Mouse (Mus musculus): ENCODE measurements around the gene Gpr107. TPM values are rescaled to one million over a fixed set of nuclear protein-coding genes. Genes with fewer than 3 reads are reported as not detected.

Gpr107 gene
- total and polyA plus RNA-seq, 2 experiments from 2014 or later: 31.9 to 49.3 TPM

DNA sequence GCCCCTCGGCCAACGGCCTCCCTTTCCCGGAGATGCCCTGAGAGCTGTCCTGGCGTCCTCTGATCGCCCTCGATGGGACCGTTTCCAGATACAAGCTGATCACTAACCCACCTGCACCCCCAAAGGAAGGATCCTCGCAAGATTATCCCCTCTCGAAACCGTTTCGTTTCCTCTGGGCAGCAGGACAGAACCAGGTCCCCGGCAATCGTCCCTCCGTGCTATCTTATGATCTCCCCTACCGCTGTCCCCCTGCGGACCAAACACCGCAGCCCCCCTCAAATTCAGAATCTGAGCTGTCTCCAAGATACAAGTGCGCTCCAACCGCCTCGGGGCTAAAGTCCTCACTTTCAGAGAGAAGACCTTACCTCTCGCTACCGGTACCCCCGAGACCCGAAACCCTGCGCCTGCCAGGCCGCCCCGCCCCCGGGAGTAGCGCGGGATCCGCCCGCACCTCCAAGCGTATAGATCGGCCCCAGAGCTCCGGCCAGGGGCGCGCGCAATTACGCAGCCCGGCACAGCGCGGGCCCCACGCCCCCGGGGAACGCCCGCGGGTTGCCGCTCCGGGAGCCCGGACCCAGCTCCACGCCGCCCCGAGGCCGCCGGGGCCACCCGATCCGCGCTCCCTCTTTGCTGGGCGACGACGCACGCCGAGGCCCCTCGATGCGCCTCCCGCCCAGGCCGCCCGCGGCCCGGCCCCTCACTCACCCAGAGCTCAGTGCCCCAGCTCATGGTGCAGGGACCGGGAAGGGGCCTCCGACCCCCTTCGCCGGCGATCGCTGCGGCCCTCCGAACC is 10.8 kb upstream of the Gpr107 start:
- ATAC-seq (peak; percentile 61), DNase-seq (ENCODE audit: low spot score) (peak; percentile 56)
- Histone ChIP-seq H3K9me3 (ENCODE audit: low read length) (no peaks in the 10 kb centered on the region), H3K4me3 (ENCODE audit: low read length) (peak overlapping the region; percentile 96), H3K27me3 (ENCODE audit: insufficient read depth, low read length) (no peaks in the 10 kb centered on the region), H3K27ac (peak overlapping the region; percentile 93), H3K4me2 (ENCODE audit: low read depth, low read length) (peak overlapping the region; percentile 70), H3K9ac (replicated peaks; ENCODE audit: low read length) (peak overlapping the region; percentile 96), H3K36me3 (ENCODE audit: insufficient read depth, low read length) (no peaks in the 10 kb centered on the region), H3K4me1 (ENCODE audit: insufficient read depth, low read length) (peaks cover 9% of the 10 kb centered on the region)
- WGBS: 1% methylated on average over 75 of the region's 78 CpGs
- TF ChIP-seq CTCF (IDR thresholded peaks at IDR 0.05; ENCODE audit: low read depth): no peak

- Histone ChIP-seq H3K9ac (replicated peaks; ENCODE audit: low read length) (peak within 1 kb of the TSS; percentile 96), H3K4me3 (ENCODE audit: low read length) (peak within 1 kb of the TSS; percentile 96), H3K4me2 (ENCODE audit: low read depth, low read length) (peak within 1 kb of the TSS; percentile 70), H3K4me1 (ENCODE audit: insufficient read depth, low read length) (peaks cover 9% of the 10 kb centered on the region), H3K27ac (peak within 1 kb of the TSS; percentile 93), H3K9me3 (ENCODE audit: low read length) (no peaks in the 10 kb centered on the region), H3K27me3 (ENCODE audit: insufficient read depth, low read length) (no peaks in the 10 kb centered on the region), H3K36me3 (ENCODE audit: insufficient read depth, low read length) (no peaks in the 10 kb centered on the region)
- TF ChIP-seq CTCF (IDR thresholded peaks at IDR 0.05; ENCODE audit: low read depth): peak; percentile 51
- ATAC-seq: peak; percentile 94
- under 1% methylated on average over 59 of the region's 59 CpGs for WGBS
- peak; percentile 92 for DNase-seq (ENCODE audit: low spot score)
These were observed 10.2 kb upstream of the Gpr107 start, which contains the start of gene Fnbp1 for GRCm38 (mm10) chr2:31141867-31142454. Fnbp1 (minus strand) TSS chr2:31142008.

- peak overlapping the region; percentile 96; the same call in 1 of the 2 replicates for H3K9ac ChIP-seq (replicated peaks; ENCODE audit: low read length)
- no peaks in the 10 kb centered on the region for H3K9me3 ChIP-seq (ENCODE audit: low read length)
- peak overlapping the region; percentile 70 for H3K4me2 ChIP-seq (ENCODE audit: low read depth, low read length)
- ATAC-seq (no peak), DNase-seq (ENCODE audit: low spot score) (no peak)
- TF ChIP-seq CTCF (IDR thresholded peaks at IDR 0.05; ENCODE audit: low read depth): 0 out of 2 replicates have a peak, but pooled peaks have one; percentile 30
- H3K36me3 ChIP-seq (ENCODE audit: insufficient read depth, low read length): no peaks in the 10 kb centered on the region
- H3K27me3 ChIP-seq (ENCODE audit: insufficient read depth, low read length): no peaks in the 10 kb centered on the region
- 30% methylated on average over 3 of the region's 3 CpGs for WGBS
- H3K4me3 ChIP-seq (ENCODE audit: low read length): peak overlapping the region; percentile 96
- peak overlapping the region; percentile 93; the same call in 1 of the 2 replicates for H3K27ac ChIP-seq
- peaks cover 9% of the 10 kb centered on the region for H3K4me1 ChIP-seq (ENCODE audit: insufficient read depth, low read length)
These were observed 9.6 kb upstream of the Gpr107 start for GRCm38 (mm10) chr2:31142505-31142904.

GRCm38 (mm10) chr2:31143326-31143725 is 8.8 kb upstream of the Gpr107 start:
- no peak overlapping the region for H3K4me3 ChIP-seq (ENCODE audit: low read length)
- no peak overlapping the region for H3K4me2 ChIP-seq (ENCODE audit: low read depth, low read length)
- H3K27ac ChIP-seq: no peak overlapping the region
- WGBS: 79% methylated on average over 6 of the region's 6 CpGs
- H3K27me3 ChIP-seq (ENCODE audit: insufficient read depth, low read length): no peaks in the 10 kb centered on the region
- no peak for TF ChIP-seq CTCF (IDR thresholded peaks at IDR 0.05; ENCODE audit: low read depth)
- H3K4me1 ChIP-seq (ENCODE audit: insufficient read depth, low read length): peaks cover 9% of the 10 kb centered on the region
- 0 out of 2 replicates have a peak, but pooled peaks cover 5% of the 10 kb centered on the region for H3K36me3 ChIP-seq (ENCODE audit: insufficient read depth, low read length)
- no peak for DNase-seq (ENCODE audit: low spot score)
- ATAC-seq: no peak
- H3K9ac ChIP-seq (replicated peaks; ENCODE audit: low read length): no peak overlapping the region
- H3K9me3 ChIP-seq (ENCODE audit: low read length): no peaks in the 10 kb centered on the region

DNA sequence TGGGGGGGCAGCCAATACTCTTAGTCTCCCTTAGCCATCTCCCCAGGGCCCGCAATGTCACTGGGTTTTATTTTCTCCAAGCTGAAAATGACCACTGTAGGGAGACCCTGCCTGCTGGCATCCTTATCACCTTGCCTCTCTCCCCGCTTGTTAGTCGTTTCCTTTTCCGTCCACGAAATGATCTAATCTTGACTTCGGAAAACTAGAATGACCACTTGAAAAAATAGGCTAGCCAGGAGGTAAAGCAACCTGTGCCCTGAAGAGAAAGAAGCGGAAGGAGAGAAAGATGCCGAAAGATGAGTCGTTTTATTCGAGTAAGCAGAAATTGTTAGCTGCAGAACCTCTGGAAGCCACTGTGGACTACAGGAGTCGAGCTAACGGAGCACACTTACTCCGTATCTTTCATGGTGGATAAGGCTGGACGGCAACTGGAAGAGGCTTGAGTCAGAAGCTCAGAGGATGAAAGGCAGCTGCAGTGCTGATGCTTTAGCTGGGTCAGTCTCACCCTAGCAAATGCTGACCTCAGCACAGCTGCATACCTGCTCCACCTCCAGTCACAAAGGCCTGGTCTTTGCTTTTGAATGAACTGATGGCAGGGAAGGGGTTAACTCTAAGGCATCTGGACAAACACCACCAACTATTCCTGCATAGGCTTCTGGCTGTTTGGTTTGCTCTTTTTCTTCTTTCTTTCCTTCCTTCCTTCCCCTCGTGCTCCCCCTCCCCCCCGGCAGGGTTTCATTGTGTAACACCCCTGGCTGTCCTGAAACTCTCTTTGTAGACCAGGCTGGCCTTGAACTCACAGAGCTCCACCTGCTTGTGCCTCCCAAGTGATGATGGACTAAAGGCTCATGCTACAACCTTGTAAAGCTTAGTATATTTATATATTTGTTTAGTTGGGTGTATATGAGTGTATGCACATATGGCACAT is 8.1 kb upstream of the Gpr107 start:
- Histone ChIP-seq H3K4me1 (ENCODE audit: insufficient read depth, low read length) (peaks cover 9% of the 10 kb centered on the region), H3K9me3 (ENCODE audit: low read length) (no peaks in the 10 kb centered on the region), H3K27ac (no peak overlapping the region), H3K9ac (replicated peaks; ENCODE audit: low read length) (no peak overlapping the region), H3K27me3 (ENCODE audit: insufficient read depth, low read length) (no peaks in the 10 kb centered on the region), H3K4me3 (ENCODE audit: low read length) (no peak overlapping the region), H3K36me3 (ENCODE audit: insufficient read depth, low read length) (peaks cover 5% of the 10 kb centered on the region; the same call in 1 of the 2 replicates), H3K4me2 (ENCODE audit: low read depth, low read length) (no peak overlapping the region)
- WGBS: 84% methylated on average over 16 of the region's 16 CpGs
- ATAC-seq: no peak
- TF ChIP-seq CTCF (IDR thresholded peaks at IDR 0.05; ENCODE audit: low read depth): no peak
- no peak for DNase-seq (ENCODE audit: low spot score)

DNA sequence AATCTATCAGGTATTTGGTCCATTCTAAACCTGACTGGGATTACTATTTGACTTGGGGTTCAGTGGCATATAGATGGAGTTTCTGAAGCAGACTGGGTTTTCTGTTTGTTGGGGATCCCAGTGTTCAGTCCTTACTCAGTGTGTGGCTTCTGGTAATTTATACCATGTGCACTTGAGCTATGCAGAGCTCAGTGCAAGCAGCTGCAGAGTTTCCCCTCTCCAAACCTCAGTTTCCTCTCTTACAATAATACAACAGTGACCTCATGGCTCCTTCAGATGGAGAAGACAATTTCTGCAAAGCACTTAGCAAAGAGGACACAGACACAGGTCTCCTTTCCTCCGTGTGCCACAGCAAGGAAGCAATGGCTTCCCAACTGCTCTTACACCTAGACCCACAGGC is 7.2 kb upstream of the Gpr107 start:
- peaks cover 5% of the 10 kb centered on the region; the same call in 1 of the 2 replicates for H3K36me3 ChIP-seq (ENCODE audit: insufficient read depth, low read length)
- H3K9ac ChIP-seq (replicated peaks; ENCODE audit: low read length): no peak overlapping the region
- ATAC-seq (no peak), DNase-seq (ENCODE audit: low spot score) (no peak)
- WGBS: 83% methylated on average over 1 of the region's 1 CpGs
- peaks cover 7% of the 10 kb centered on the region for H3K4me1 ChIP-seq (ENCODE audit: insufficient read depth, low read length)
- no peak overlapping the region for H3K27ac ChIP-seq
- no peak overlapping the region for H3K4me3 ChIP-seq (ENCODE audit: low read length)
- H3K27me3 ChIP-seq (ENCODE audit: insufficient read depth, low read length): no peaks in the 10 kb centered on the region
- no peak overlapping the region for H3K4me2 ChIP-seq (ENCODE audit: low read depth, low read length)
- H3K9me3 ChIP-seq (ENCODE audit: low read length): no peaks in the 10 kb centered on the region
- TF ChIP-seq CTCF (IDR thresholded peaks at IDR 0.05; ENCODE audit: low read depth): no peak
